Comparison of ENCODE assay signal across 12 mouse cellular contexts in genomic region chr4:63050319-63050676, GRCm38 (mm10).
A peak's percentile ranks its signal among the peaks of the same experiment; 100 is the strongest.
DNase-seq lines count a peak whose midpoint lies in the region; ATAC-seq and TF ChIP-seq lines count a peak whose summit lies in the region.
"Had no signal": no experiment of that assay in that cellular context is flagged by ENCODE, and none has a peak within 500 bp of the region (broad histone marks: within the 10 kb centered on the region; RNA-seq: fewer than 3 reads in every experiment).

No protein-coding gene starts in this region.

- DNase-seq in heart, embryonic 10.5 days (ENCODE audit: low spot score) = no peak
- DNase-seq in lung, postnatal 4 days = no peak
- peak; percentile 77 for DNase-seq in lung, postnatal 0 days (ENCODE audit: low spot score)
- DNase-seq in right cerebral cortex, adult 18-20 months = no peak
- DNase-seq in spleen, postnatal 36 days (ENCODE audit: low spot score in 2 of 2) = no peak
- DNase-seq: adrenal gland, postnatal 25 days; cerebellum, adult 18-20 months; heart, postnatal 14 days had no signal

- H3K4me2 ChIP-seq in heart, embryonic 11.5 days = no peak overlapping the region
- no peak overlapping the region for H3K4me2 ChIP-seq in lung, embryonic 15.5 days
- no peak overlapping the region for H3K4me2 ChIP-seq in lung, postnatal 0 days (replicated peaks; ENCODE audit: low read depth, low read length)

- no peaks in the 10 kb centered on the region for H3K9me3 ChIP-seq in heart, embryonic 11.5 days (replicated peaks; ENCODE audit: control insufficient read depth, low read length)
- H3K9me3 ChIP-seq in heart, embryonic 10.5 days = no peaks in the 10 kb centered on the region
- no peaks in the 10 kb centered on the region for H3K9me3 ChIP-seq in lung, embryonic 15.5 days
- no peaks in the 10 kb centered on the region for H3K9me3 ChIP-seq in lung, postnatal 0 days (ENCODE audit: low read length)

- H3K27ac ChIP-seq in heart, embryonic 11.5 days (ENCODE audit: low read depth, low read length) = peak overlapping the region; percentile 3; the same call in 1 of the 2 replicates
- no peak overlapping the region for H3K27ac ChIP-seq in heart, embryonic 10.5 days
- H3K27ac ChIP-seq in lung, embryonic 15.5 days = 0 out of 2 replicates have a peak overlapping the region, but pooled peaks have one; percentile 50
- H3K27ac ChIP-seq in lung, postnatal 0 days (ENCODE audit: low read length) = no peak overlapping the region

- H3K4me3 ChIP-seq in heart, embryonic 11.5 days (ENCODE audit: low read depth, low read length) = no peak overlapping the region
- no peak overlapping the region for H3K4me3 ChIP-seq in heart, embryonic 10.5 days
- H3K4me3 ChIP-seq in lung, embryonic 15.5 days = no peak overlapping the region
- no peak overlapping the region for H3K4me3 ChIP-seq in lung, postnatal 0 days (ENCODE audit: low read depth, low read length)

- no peak for TF ChIP-seq EP300 in lung, postnatal 0 days (IDR thresholded peaks at IDR 0.05)

- H3K27me3 ChIP-seq in heart, embryonic 11.5 days (ENCODE audit: control insufficient read depth, insufficient read depth, low read length) = no peaks in the 10 kb centered on the region
- no peaks in the 10 kb centered on the region for H3K27me3 ChIP-seq in heart, embryonic 10.5 days (ENCODE audit: insufficient read depth, poor library complexity, severe bottlenecking)
- no peaks in the 10 kb centered on the region for H3K27me3 ChIP-seq in lung, embryonic 15.5 days
- no peaks in the 10 kb centered on the region for H3K27me3 ChIP-seq in lung, postnatal 0 days (replicated peaks; ENCODE audit: insufficient read depth, low read length)

- peaks cover 18% of the 10 kb centered on the region for H3K4me1 ChIP-seq in heart, embryonic 11.5 days (ENCODE audit: control insufficient read depth, insufficient read depth, low read length)
- H3K4me1 ChIP-seq in heart, embryonic 10.5 days = peaks cover 37% of the 10 kb centered on the region
- H3K4me1 ChIP-seq in lung, embryonic 15.5 days = peaks cover 43% of the 10 kb centered on the region
- H3K4me1 ChIP-seq in lung, postnatal 0 days (ENCODE audit: insufficient read depth, low read depth, low read length) = peaks cover 9% of the 10 kb centered on the region; the same call in 1 of the 2 replicates

- WGBS in heart, embryonic 11.5 days (ENCODE audit: insufficient replicate concordance) = 75% methylated on average over 4 of the region's 4 CpGs
- WGBS in heart, embryonic 10.5 days = 75% methylated on average over 4 of the region's 4 CpGs
- 64% methylated on average over 4 of the region's 4 CpGs for WGBS in lung, embryonic 15.5 days
- 48% methylated on average over 4 of the region's 4 CpGs for WGBS in lung, postnatal 0 days

- no peak for TF ChIP-seq CTCF in lung, postnatal 0 days (IDR thresholded peaks at IDR 0.05)

- no peak overlapping the region for H3K9ac ChIP-seq in heart, embryonic 11.5 days (ENCODE audit: low read depth, low read length)
- H3K9ac ChIP-seq in lung, embryonic 15.5 days = no peak overlapping the region
- H3K9ac ChIP-seq in lung, postnatal 0 days (replicated peaks; ENCODE audit: low read depth) = no peak overlapping the region

- H3K36me3 ChIP-seq in heart, embryonic 11.5 days (ENCODE audit: control insufficient read depth, insufficient read depth, low read length) = no peaks in the 10 kb centered on the region
- H3K36me3 ChIP-seq in heart, embryonic 10.5 days = peaks cover 5% of the 10 kb centered on the region; the same call in 1 of the 2 replicates
- H3K36me3 ChIP-seq in lung, embryonic 15.5 days = no peaks in the 10 kb centered on the region
- H3K36me3 ChIP-seq in lung, postnatal 0 days (ENCODE audit: insufficient read depth, low read length) = no peaks in the 10 kb centered on the region

- ATAC-seq in heart, embryonic 11.5 days (replicated peaks; ENCODE audit: insufficient number of reproducible peaks, low FRiP score, low TSS enrichment) = no peak
- no peak for ATAC-seq in lung, embryonic 15.5 days (ENCODE audit: borderline replicate concordance, extremely low read depth, low FRiP score, low TSS enrichment)
- ATAC-seq in common myeloid progenitor, adult 5-6 weeks (replicated peaks; ENCODE audit: low read depth, poor library complexity, severe bottlenecking) = 0 out of 2 replicates have a peak, but pooled peaks have one; percentile 42
- ATAC-seq in lung, postnatal 0 days = peak; percentile 52
- ATAC-seq: inflammation-experienced regulatory T-cells, adult 6 months had no signal

Comparison
In these comparisons a context has a peak if more than half of its experiments do, and no peak if none do; other contexts are left out.
1. ATAC-seq: peak in common myeloid progenitor, adult 5-6 weeks (single experiment) and lung, postnatal 0 days (single experiment); none in heart, embryonic 11.5 days (single experiment) and lung, embryonic 15.5 days (single experiment).
2. H3K27ac ChIP-seq: peak in heart, embryonic 11.5 days (single experiment) and lung, embryonic 15.5 days (single experiment); none in heart, embryonic 10.5 days (single experiment) and lung, postnatal 0 days (single experiment).